Comparison of ENCODE assay signal across 9 mouse cellular contexts in the genomic region with DNA sequence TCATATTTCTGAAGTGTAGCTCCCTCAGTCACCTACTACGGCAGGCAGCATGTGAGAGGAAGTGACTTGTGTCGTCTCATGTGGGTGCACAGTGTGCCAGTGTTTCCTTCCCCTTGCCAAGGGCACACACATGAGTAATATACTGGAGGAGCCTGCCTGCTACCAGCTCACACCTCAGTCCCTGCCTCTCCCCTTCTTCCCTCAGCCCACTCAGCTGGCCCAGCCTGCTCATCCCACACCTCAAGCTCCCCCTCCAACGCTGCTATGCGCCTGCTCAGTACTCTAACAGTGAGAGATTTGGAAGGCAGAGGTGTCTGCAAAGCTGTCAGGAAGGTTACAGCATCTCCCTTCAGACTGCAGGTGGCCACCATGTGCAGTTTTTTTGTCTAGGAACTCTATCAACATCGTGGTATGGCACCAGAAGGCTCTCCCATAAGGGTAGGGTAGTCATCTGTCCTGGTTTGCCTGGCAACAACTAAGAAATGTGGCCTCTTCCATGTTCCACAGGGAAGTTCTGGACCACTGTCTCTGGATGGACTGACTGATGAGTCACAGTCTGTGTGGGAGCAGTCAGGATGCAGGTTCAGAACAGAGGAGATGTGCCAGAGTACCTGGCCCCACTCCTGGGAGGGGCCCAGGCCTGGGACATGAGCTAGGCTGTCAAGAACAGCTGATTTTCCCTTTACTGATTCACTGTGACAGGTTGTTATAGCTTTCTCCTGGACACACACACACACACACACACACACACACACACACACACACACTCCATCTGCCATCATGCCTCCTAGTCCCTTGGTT. TPM values are rescaled to one million over a fixed set of nuclear protein-coding genes. Genes with fewer than 3 reads are reported as not detected.
DNase-seq lines count a peak whose midpoint lies in the region; ATAC-seq and TF ChIP-seq lines count a peak whose summit lies in the region.
"Had no signal": no experiment of that assay in that cellular context is flagged by ENCODE, and none has a peak within 500 bp of the region (broad histone marks: within the 10 kb centered on the region; RNA-seq: fewer than 3 reads in every experiment).

No protein-coding gene starts in this region.

- DNase-seq in T-cell, adult 2 months (ENCODE audit: low spot score) = peak; percentile 81
- peak; percentile 45 to 72 for DNase-seq in layer of hippocampus, adult 2 months (ENCODE audit: low spot score in 2 of 2)
- no peak for DNase-seq in embryo, embryonic 10 days (ENCODE audit: low spot score)
- DNase-seq in kidney, postnatal 10 days = no peak

- ATAC-seq in forebrain, embryonic 13.5 days = peak; percentile 46; the same call in 1 of the 2 replicates
- no peak for ATAC-seq in forebrain, embryonic 12.5 days (ENCODE audit: low FRiP score)
- peak; percentile 88 for ATAC-seq in neutrophil, adult 5-6 weeks (ENCODE audit: extremely low read depth, insufficient number of reproducible peaks, low FRiP score, poor library complexity, severe bottlenecking)
- ATAC-seq in liver, embryonic 12.5 days = no peak

- no peak overlapping the region for H3K9ac ChIP-seq in forebrain, embryonic 13.5 days
- H3K9ac ChIP-seq in forebrain, embryonic 12.5 days = no peak overlapping the region
- H3K9ac ChIP-seq in liver, embryonic 12.5 days = no peak overlapping the region
- H3K9ac ChIP-seq: liver, embryonic 15.5 days had no signal

- WGBS in forebrain, embryonic 13.5 days = 82% methylated on average over 5 of the region's 5 CpGs
- WGBS in forebrain, embryonic 12.5 days = 85% methylated on average over 5 of the region's 5 CpGs
- WGBS in liver, embryonic 12.5 days (ENCODE audit: insufficient replicate concordance) = 52% methylated on average over 5 of the region's 5 CpGs

- H3K27ac ChIP-seq in forebrain, embryonic 13.5 days = no peak overlapping the region
- no peak overlapping the region for H3K27ac ChIP-seq in forebrain, embryonic 12.5 days
- peak overlapping the region; percentile 69 for H3K27ac ChIP-seq in layer of hippocampus, adult 2 months
- H3K27ac ChIP-seq in liver, embryonic 12.5 days = no peak overlapping the region
- H3K27ac ChIP-seq: liver, embryonic 15.5 days had no signal

- TF ChIP-seq CTCF in layer of hippocampus, adult 2 months (conservative IDR thresholded peaks at IDR 0.05) = no peak

- H3K4me2 ChIP-seq in forebrain, embryonic 13.5 days = no peak overlapping the region
- H3K4me2 ChIP-seq in forebrain, embryonic 12.5 days = no peak overlapping the region
- no peak overlapping the region for H3K4me2 ChIP-seq in liver, embryonic 12.5 days
- H3K4me2 ChIP-seq: liver, embryonic 15.5 days had no signal

- H3K4me3 ChIP-seq in forebrain, embryonic 13.5 days = no peak overlapping the region
- H3K4me3 ChIP-seq in forebrain, embryonic 12.5 days (replicated peaks) = no peak overlapping the region
- no peak overlapping the region for H3K4me3 ChIP-seq in layer of hippocampus, adult 2 months
- H3K4me3 ChIP-seq in liver, embryonic 12.5 days = no peak overlapping the region
- H3K4me3 ChIP-seq: liver, embryonic 15.5 days had no signal

- no peaks in the 10 kb centered on the region for H3K4me1 ChIP-seq in forebrain, embryonic 13.5 days
- no peaks in the 10 kb centered on the region for H3K4me1 ChIP-seq in forebrain, embryonic 12.5 days
- no peaks in the 10 kb centered on the region for H3K4me1 ChIP-seq in liver, embryonic 12.5 days
- H3K4me1 ChIP-seq: liver, embryonic 15.5 days had no signal

- H3K27me3 ChIP-seq in forebrain, embryonic 13.5 days = no peaks in the 10 kb centered on the region
- no peaks in the 10 kb centered on the region for H3K27me3 ChIP-seq in forebrain, embryonic 12.5 days
- no peaks in the 10 kb centered on the region for H3K27me3 ChIP-seq in liver, embryonic 12.5 days (replicated peaks)
- H3K27me3 ChIP-seq: liver, embryonic 15.5 days had no signal

- H3K36me3 ChIP-seq in forebrain, embryonic 13.5 days (ENCODE audit: poor library complexity, severe bottlenecking) = no peaks in the 10 kb centered on the region
- H3K36me3 ChIP-seq in forebrain, embryonic 12.5 days (replicated peaks) = no peaks in the 10 kb centered on the region
- no peaks in the 10 kb centered on the region for H3K36me3 ChIP-seq in liver, embryonic 12.5 days
- H3K36me3 ChIP-seq: liver, embryonic 15.5 days had no signal

- no peaks in the 10 kb centered on the region for H3K9me3 ChIP-seq in forebrain, embryonic 13.5 days (replicated peaks)
- no peaks in the 10 kb centered on the region for H3K9me3 ChIP-seq in forebrain, embryonic 12.5 days
- no peaks in the 10 kb centered on the region for H3K9me3 ChIP-seq in liver, embryonic 12.5 days (replicated peaks)
- H3K9me3 ChIP-seq: liver, embryonic 15.5 days had no signal

RNA-seq across cellular contexts. Expression of a gene that starts 37.4 kb away (rescaled TPM):
- 0.04 and 0.08 TPM in 2 replicates for polyA plus RNA-seq in forebrain, embryonic 13.5 days (2015; fragmentation: Nextera tagmentation; extraction: Ambion mirVana)
- polyA plus RNA-seq in forebrain, embryonic 12.5 days (2016; fragmentation: Nextera tagmentation; extraction: Ambion mirVana) = 0.04 and 0.06 TPM in 2 replicates
- total RNA-seq in layer of hippocampus, adult 2 months (2021) = under 1 TPM; 0.13 to 0.47 TPM
- 62.0 and 67.5 TPM in 2 replicates for total RNA-seq in neutrophil, adult 5-6 weeks (2017)
- polyA plus RNA-seq in liver, embryonic 12.5 days (2016; fragmentation: Nextera tagmentation; extraction: Ambion mirVana) = 0.05 TPM in 1 of 2 replicates, not detected in the other

Comparison
In these comparisons a context has a peak if more than half of its experiments do, and no peak if none do; other contexts are left out.
1. ATAC-seq: peak in forebrain, embryonic 13.5 days (single experiment) and neutrophil, adult 5-6 weeks (single experiment); none in forebrain, embryonic 12.5 days (single experiment) and liver, embryonic 12.5 days (single experiment).
2. DNase-seq: peak in T-cell, adult 2 months (single experiment) and layer of hippocampus, adult 2 months (2 of 2); none in embryo, embryonic 10 days (single experiment) and kidney, postnatal 10 days (single experiment).